Mouse (Mus musculus) hindbrain, embryonic 10.5 days (tissue): ENCODE results near the gene Nudc. TPM values are rescaled to one million over a fixed set of nuclear protein-coding genes. Genes with fewer than 3 reads are reported as not detected.
"Not testable (repeated sequence)": the region's sequence is repeated elsewhere in the genome, so short reads cannot be mapped to it uniquely, and the experiment has no call there.

Experiments used
- DNase-seq: peaks from one replicate; pipeline ENCODE4 v3.0.0-alpha.2; 2017; ENCODE audit warnings: low spot score
- H3K27ac ChIP-seq: fragments of 300-500 bp; sonication (generic); 2 replicates; pipeline ENCODE4 v1.5.1; 2016; ENCODE audit warnings: mild to moderate bottlenecking, moderate library complexity
- H3K27me3 ChIP-seq: fragments of 300-500 bp; sonication (generic); 2 replicates; pipeline ENCODE4 v1.6.1; 2016; ENCODE audit warnings: mild to moderate bottlenecking; ENCODE audit not compliant: poor library complexity, insufficient read depth, severe bottlenecking
- H3K36me3 ChIP-seq: fragments of 300-500 bp; sonication (generic); 2 replicates; pipeline ENCODE4 v1.6.1; 2016; ENCODE audit warnings: mild to moderate bottlenecking, moderate library complexity
- H3K4me1 ChIP-seq: fragments of 300-500 bp; sonication (generic); replicated peaks from 2 replicates; pipeline ENCODE4 v1.6.1; 2016; ENCODE audit warnings: mild to moderate bottlenecking
- H3K4me3 ChIP-seq: fragments of 300-500 bp; sonication (generic); 2 replicates; pipeline ENCODE4 v1.5.1; 2016; ENCODE audit warnings: mild to moderate bottlenecking, moderate library complexity
- H3K9me3 ChIP-seq: fragments of 300-500 bp; sonication (generic); 2 replicates; pipeline ENCODE4 v1.6.1; 2016; ENCODE audit warnings: mild to moderate bottlenecking, moderate library complexity
- WGBS: fragments of 180-500 bp; shearing (Covaris S2); methylation state at CpG from one replicate; pipeline ENCODE4 v1.1.7; 2016; 5-methylcytosine and 5-hydroxymethylcytosine counted together
- polyA plus RNA-seq: library from polyadenylated mRNA; unstranded; fragments of >200 nt; fragmentation: Nextera tagmentation; extraction: Ambion mirVana; gene quantifications from 2 replicates; pipeline ENCODE4 v1.2.1, GENCODE M21; 2016

Nudc gene
- polyA plus RNA-seq, 1 experiment from 2014 or later = 438 TPM

- Histone ChIP-seq H3K4me3 (peak overlapping the region; percentile 51), H3K9me3 (no peaks in the 10 kb centered on the region), H3K4me1 (peaks cover 9% of the 10 kb centered on the region), H3K27me3 (peaks cover 56% of the 10 kb centered on the region), H3K36me3 (no peaks in the 10 kb centered on the region), H3K27ac (peak overlapping the region; percentile 59)
- WGBS = 5% methylated on average over 25 of the region's 25 CpGs
- no peak for DNase-seq
Measured at GRCm38 (mm10) chr4:133519369-133519665, 26.5 kb downstream of the Nudc start.

GRCm38 (mm10) chr4:133518601-133519368 lies 27.0 kb downstream of the Nudc start, which contains the start of gene Kdf1:
TSS of gene Kdf1 (plus strand) at chr4:133518963.
- H3K9me3 ChIP-seq = no peaks in the 10 kb centered on the region
- 3% methylated on average over 68 of the region's 69 CpGs for WGBS
- peaks cover 9% of the 10 kb centered on the region for H3K4me1 ChIP-seq
- no peaks in the 10 kb centered on the region for H3K36me3 ChIP-seq
- DNase-seq = no peak
- peaks cover 56% of the 10 kb centered on the region for H3K27me3 ChIP-seq
- H3K4me3 ChIP-seq = peak within 1 kb of the TSS; percentile 51
- peak within 1 kb of the TSS; percentile 59 for H3K27ac ChIP-seq

- 14% methylated on average over 8 of the region's 8 CpGs for WGBS
- peak; percentile 75 for DNase-seq
- no peaks in the 10 kb centered on the region for H3K36me3 ChIP-seq
- H3K4me3 ChIP-seq = no peak overlapping the region
- H3K4me1 ChIP-seq = no peaks in the 10 kb centered on the region
- H3K9me3 ChIP-seq = no peaks in the 10 kb centered on the region
- H3K27me3 ChIP-seq = peaks cover 19% of the 10 kb centered on the region
- H3K27ac ChIP-seq = no peak overlapping the region
Measured at GRCm38 (mm10) chr4:133512972-133513371, 32.8 kb downstream of the Nudc start.

GRCm38 (mm10) chr4:133512511-133512910 lies 33.3 kb downstream of the Nudc start:
- 49% methylated on average over 5 of the region's 5 CpGs for whole genome bisulfite sequencing
- peaks cover 18% of the 10 kb centered on the region; the same call in 1 of the 2 replicates for H3K27me3 ChIP-seq
- not testable (repeated sequence) for H3K36me3 ChIP-seq, DNase-seq, H3K9me3 ChIP-seq, H3K27ac ChIP-seq, H3K4me3 ChIP-seq, H3K4me1 ChIP-seq

- no peaks in the 10 kb centered on the region for H3K36me3 ChIP-seq
- no peaks in the 10 kb centered on the region for H3K9me3 ChIP-seq
- 79% methylated on average over 5 of the region's 5 CpGs for WGBS
- H3K4me1 ChIP-seq = no peaks in the 10 kb centered on the region
- H3K27me3 ChIP-seq = peaks cover 24% of the 10 kb centered on the region; the same call in 1 of the 2 replicates
- no peak overlapping the region for H3K27ac ChIP-seq
- DNase-seq = no peak
- H3K4me3 ChIP-seq = no peak overlapping the region
Measured at GRCm38 (mm10) chr4:133511050-133511449, 34.7 kb downstream of the Nudc start.

- DNase-seq = no peak
- peaks cover 34% of the 10 kb centered on the region for H3K27me3 ChIP-seq
- no peaks in the 10 kb centered on the region for H3K4me1 ChIP-seq
- no peaks in the 10 kb centered on the region for H3K36me3 ChIP-seq
- H3K4me3 ChIP-seq = no peak overlapping the region
- no peak overlapping the region for H3K27ac ChIP-seq
- no peaks in the 10 kb centered on the region for H3K9me3 ChIP-seq
- WGBS = 84% methylated on average over 7 of the region's 7 CpGs
Measured at GRCm38 (mm10) chr4:133508990-133509389, 36.8 kb downstream of the Nudc start.

- no peak for DNase-seq
- H3K4me1 ChIP-seq = no peaks in the 10 kb centered on the region
- H3K9me3 ChIP-seq = no peaks in the 10 kb centered on the region
- WGBS = 75% methylated on average over 5 of the region's 5 CpGs
- H3K36me3 ChIP-seq = no peaks in the 10 kb centered on the region
- H3K27me3 ChIP-seq = peaks cover 54% of the 10 kb centered on the region
- no peak overlapping the region for H3K27ac ChIP-seq
- H3K4me3 ChIP-seq = no peak overlapping the region
Measured at GRCm38 (mm10) chr4:133506573-133506972, 39.2 kb downstream of the Nudc start.

GRCm38 (mm10) chr4:133504755-133505485 lies 40.9 kb downstream of the Nudc start:
- DNase-seq = no peak
- Histone ChIP-seq H3K4me3 (no peak overlapping the region), H3K4me1 (no peaks in the 10 kb centered on the region), H3K27me3 (peaks cover 71% of the 10 kb centered on the region), H3K36me3 (no peaks in the 10 kb centered on the region), H3K27ac (no peak overlapping the region), H3K9me3 (no peaks in the 10 kb centered on the region)
- 72% methylated on average over 9 of the region's 9 CpGs for WGBS

GRCm38 (mm10) chr4:133504300-133504699 lies 41.5 kb downstream of the Nudc start:
- peaks cover 77% of the 10 kb centered on the region for H3K27me3 ChIP-seq
- no peaks in the 10 kb centered on the region for H3K36me3 ChIP-seq
- WGBS = 65% methylated on average over 5 of the region's 5 CpGs
- DNase-seq = no peak
- H3K4me1 ChIP-seq = no peaks in the 10 kb centered on the region
- H3K9me3 ChIP-seq = no peaks in the 10 kb centered on the region
- no peak overlapping the region for H3K27ac ChIP-seq
- H3K4me3 ChIP-seq = no peak overlapping the region

GRCm38 (mm10) chr4:133501514-133501913 lies 44.3 kb downstream of the Nudc start:
- Histone ChIP-seq H3K27me3 (peaks cover 86% of the 10 kb centered on the region), H3K36me3 (no peaks in the 10 kb centered on the region), H3K27ac (no peak overlapping the region), H3K9me3 (no peaks in the 10 kb centered on the region), H3K4me1 (peaks cover 20% of the 10 kb centered on the region), H3K4me3 (no peak overlapping the region)
- WGBS = 70% methylated on average over 7 of the region's 7 CpGs
- DNase-seq = no peak

- peaks cover 31% of the 10 kb centered on the region for H3K4me1 ChIP-seq
- WGBS = under 1% methylated on average over 49 of the region's 53 CpGs
- H3K27ac ChIP-seq = peak within 1 kb of the TSS; percentile 77
- peaks cover 96% of the 10 kb centered on the region for H3K27me3 ChIP-seq
- H3K36me3 ChIP-seq = no peaks in the 10 kb centered on the region
- no peaks in the 10 kb centered on the region for H3K9me3 ChIP-seq
- H3K4me3 ChIP-seq = peak within 1 kb of the TSS; percentile 76
- DNase-seq = peak; percentile 83
Measured at GRCm38 (mm10) chr4:133498160-133498724, 47.6 kb downstream of the Nudc start, which contains the start of gene Trnp1. TSS of gene Trnp1 (minus strand) at chr4:133498550.

GRCm38 (mm10) chr4:133497461-133498159 lies 48.2 kb downstream of the Nudc start:
- peaks cover 96% of the 10 kb centered on the region for H3K27me3 ChIP-seq
- no peaks in the 10 kb centered on the region for H3K36me3 ChIP-seq
- H3K9me3 ChIP-seq = no peaks in the 10 kb centered on the region
- H3K27ac ChIP-seq = peak overlapping the region; percentile 77
- peaks cover 31% of the 10 kb centered on the region for H3K4me1 ChIP-seq
- peak; percentile 52 for DNase-seq
- peak overlapping the region; percentile 76 for H3K4me3 ChIP-seq
- WGBS = under 1% methylated on average over 70 of the region's 70 CpGs
